Mouse (Mus musculus): Measurements from ENCODE around the gene Klk10.

Klk10 gene

GRCm38 (mm10) chr7:43797333-43797769 lies 16.5 kb downstream of the Klk10 start, which contains the start of gene Klk8:
Gene Klk8 (plus strand): TSS chr7:43797577.
- DNase-seq: peak; percentile 54

- DNase-seq: peak; percentile 21
Measured at GRCm38 (mm10) chr7:43797844-43798462, 17.1 kb downstream of the Klk10 start.

GRCm38 (mm10) chr7:43799876-43800275 lies 19.0 kb downstream of the Klk10 start:
- no peak for DNase-seq

GRCm38 (mm10) chr7:43810994-43811393 lies 30.2 kb downstream of the Klk10 start, which contains the start of gene Klk7:
Gene Klk7 (plus strand): TSS chr7:43811294.
- no peak for DNase-seq

- no peak for DNase-seq
Measured at GRCm38 (mm10) chr7:43815211-43815610, 34.4 kb downstream of the Klk10 start.

- DNase-seq: no peak
Measured at GRCm38 (mm10) chr7:43816746-43817145, 35.9 kb downstream of the Klk10 start.

GRCm38 (mm10) chr7:43821581-43821980 lies 40.7 kb downstream of the Klk10 start:
- no peak for DNase-seq

GRCm38 (mm10) chr7:43824199-43824598 lies 43.4 kb downstream of the Klk10 start, which contains the start of gene Klk6:
Gene Klk6 (plus strand): TSS chr7:43824499.
- no peak for DNase-seq

GRCm38 (mm10) chr7:43826056-43826455 lies 45.2 kb downstream of the Klk10 start:
- no peak for DNase-seq

- DNase-seq: no peak
Measured at GRCm38 (mm10) chr7:43827706-43828105, 46.9 kb downstream of the Klk10 start.

GRCm38 (mm10) chr7:43829006-43829405 lies 48.2 kb downstream of the Klk10 start:
- no peak for DNase-seq

Measured in embryo, embryonic 11 days (tissue).